Mouse (Mus musculus) activated CD4-positive, CD25-positive, alpha-beta regulatory T cell, adult 9 weeks (primary cell): ENCODE results near the gene Apoc2. TPM values are rescaled to one million over a fixed set of nuclear protein-coding genes. Genes with fewer than 3 reads are reported as not detected.

Source experiments
- polyA plus RNA-seq: library from polyadenylated mRNA; unstranded; fragments of 100-300 nt; shearing (Covaris generic); gene quantifications from one replicate; pipeline ENCODE4 v1.2.1, GENCODE M21; 2017

The Apoc2 gene
- polyA plus RNA-seq = not detected

DNA sequence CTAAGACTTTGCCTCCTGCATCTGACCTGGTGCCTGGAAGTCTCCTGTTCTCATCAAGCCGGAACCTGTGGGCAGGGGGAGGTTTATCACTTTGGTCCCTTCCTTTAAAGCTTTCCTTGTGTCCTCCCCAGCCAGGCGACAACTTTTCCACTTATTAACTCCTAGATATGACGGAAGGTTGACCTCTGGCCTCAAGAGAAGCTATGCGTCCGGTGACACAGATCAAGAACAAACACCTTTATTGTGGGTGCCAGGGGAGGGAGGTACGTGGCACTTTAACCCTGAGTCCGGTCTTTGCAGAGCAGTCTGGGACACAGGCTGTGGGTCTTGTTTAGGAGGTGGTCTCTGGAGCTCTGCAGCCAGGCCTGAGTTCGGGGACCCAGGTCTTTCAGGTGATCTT, at the start of gene Apoc2:
Gene Apoc2, minus strand, starts transcription at position 70 of the 400 bp plus-strand sequence.

GRCm38 (mm10) chr7:19715239-19716054, 37.7 kb upstream of the Apoc2 start, which contains the start of gene Tomm40:
Tomm40 (minus strand) TSS chr7:19715438.

GRCm38 (mm10) chr7:19698907-19699826, 21.4 kb upstream of the Apoc2 start, which contains the start of gene Apoe:
Apoe (minus strand) TSS chr7:19699188.

GRCm38 (mm10) chr7:19691873-19692865, 14.4 kb upstream of the Apoc2 start, which contains the start of gene Apoc1:
Apoc1 (minus strand) TSS chr7:19692660.

DNA sequence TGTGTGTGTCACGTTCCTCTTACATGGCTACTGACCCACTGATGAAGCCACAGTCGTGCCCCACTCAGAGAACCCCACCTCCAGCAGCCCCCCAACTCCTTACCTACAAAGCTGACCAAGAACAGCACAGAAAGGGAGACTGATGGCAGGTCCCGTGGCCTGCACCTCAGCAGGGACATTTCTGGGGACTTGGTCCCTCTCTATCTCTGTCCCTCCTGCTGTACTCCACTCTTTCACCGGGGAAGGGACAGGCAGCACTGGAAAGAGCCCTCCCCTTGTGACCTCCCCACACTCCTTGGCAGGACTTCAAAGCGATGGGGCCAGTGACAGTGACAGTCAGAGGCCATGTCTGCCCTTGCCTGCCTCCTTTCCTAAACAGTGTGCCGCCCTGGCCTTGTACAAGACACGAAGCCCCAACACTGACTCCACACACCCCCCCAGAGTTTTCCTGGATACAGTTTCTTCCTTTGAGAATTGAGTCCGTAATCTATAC, 3.5 kb upstream of the Apoc2 start, which contains the start of the genes Gm44805 and Apoc4:
Gene Gm44805, minus strand, starts transcription at position 222 of the 493 bp plus-strand sequence.
Gene Apoc4, minus strand, starts transcription at position 278 of the 493 bp plus-strand sequence.

DNA sequence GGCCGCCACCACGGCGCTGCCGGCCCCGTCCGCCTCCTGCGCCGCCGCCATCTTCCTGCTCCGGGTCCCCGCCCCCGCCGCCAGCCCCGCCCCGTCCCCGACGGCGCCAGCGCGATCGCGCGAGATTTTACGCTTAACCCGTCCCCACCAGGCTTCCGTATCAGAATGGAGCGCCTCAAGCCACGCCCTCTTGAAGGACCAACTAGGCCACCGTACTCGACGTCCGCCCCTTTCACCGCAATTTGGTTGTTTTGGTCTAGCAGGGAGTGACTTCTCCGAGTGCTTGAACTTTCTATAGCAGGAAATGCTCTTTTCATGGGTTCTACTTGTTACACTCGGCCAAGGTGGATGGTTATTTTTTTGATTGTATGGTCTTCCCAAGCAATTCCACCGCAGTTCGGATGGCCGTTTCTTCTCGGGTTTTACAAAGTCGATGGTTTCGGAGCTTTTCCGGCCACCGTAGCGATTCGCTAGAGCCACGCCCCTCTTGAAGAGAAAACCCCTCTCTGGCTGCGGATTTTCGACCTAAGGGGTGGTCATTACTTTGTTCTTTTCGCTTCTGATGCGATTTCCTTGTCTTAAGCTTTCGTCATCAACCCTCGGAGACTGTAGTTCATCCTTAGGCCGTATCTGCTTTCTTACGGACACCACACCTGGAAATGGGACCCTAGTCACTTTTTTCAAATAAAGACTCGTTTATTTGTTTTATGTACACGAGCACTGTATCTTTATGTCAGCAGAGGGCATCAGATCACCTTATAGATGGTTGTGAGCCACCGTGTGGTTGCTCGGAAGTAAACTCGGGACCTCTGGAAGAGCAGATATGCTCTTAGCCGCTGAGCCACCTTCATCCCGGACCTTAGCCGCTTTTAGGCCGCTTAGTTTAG, 12.5 kb downstream of the Apoc2 start, which contains the start of gene Clptm1:
Gene Clptm1, minus strand, starts transcription at position 79 of the 887 bp plus-strand sequence.

DNA sequence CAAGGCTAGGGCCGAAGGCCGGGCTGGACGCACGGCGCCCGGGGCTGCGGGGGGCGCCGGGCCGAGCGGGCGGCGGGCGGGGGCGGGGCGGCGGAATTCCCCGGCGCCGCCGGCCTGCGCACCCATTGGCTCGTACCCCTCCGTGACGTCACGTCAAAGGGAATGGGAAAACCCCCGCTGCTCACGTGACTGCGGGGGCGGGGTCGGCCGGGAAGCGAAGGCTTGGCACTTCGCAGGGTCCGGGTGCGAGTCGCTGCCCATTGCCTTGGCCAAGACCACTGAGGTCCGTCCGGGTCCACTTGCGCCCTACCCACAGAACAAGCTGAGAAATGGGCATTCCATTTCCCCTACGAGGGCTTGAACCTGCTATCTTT, 48.4 kb downstream of the Apoc2 start, which contains the start of gene Relb:
Gene Relb, minus strand, starts transcription at position 78 of the 374 bp plus-strand sequence.

Other genes starting within 250 kb of the Apoc2 start
- gene Mark4, start 219.1 kb downstream of the Apoc2 start, polyA plus RNA-seq = 2.0 TPM
- not detected for gene Exoc3l2, start 214.6 kb downstream of the Apoc2 start, polyA plus RNA-seq
- gene Bloc1s3, start 169.6 kb downstream of the Apoc2 start, polyA plus RNA-seq = 0.28 TPM
- gene Trappc6a, start 169.5 kb downstream of the Apoc2 start, polyA plus RNA-seq = 115 TPM
- not detected for gene Nkpd1, start 160.1 kb downstream of the Apoc2 start, polyA plus RNA-seq
- 4.3 TPM for gene Ppp1r37, start 114.9 kb downstream of the Apoc2 start, polyA plus RNA-seq
- 1.6 TPM for gene Zfp296, start 100.7 kb downstream of the Apoc2 start, polyA plus RNA-seq
- gene Gemin7, start 100.3 kb downstream of the Apoc2 start, polyA plus RNA-seq = 95.3 TPM
- 15.3 TPM for gene Clasrp, start 73.5 kb downstream of the Apoc2 start, polyA plus RNA-seq
- 24.3 TPM for gene Relb, start 48.5 kb downstream of the Apoc2 start, polyA plus RNA-seq
- 150 TPM for gene Clptm1, start 12.9 kb downstream of the Apoc2 start, polyA plus RNA-seq
- not detected for gene Gm44805, start 3.5 kb upstream of the Apoc2 start, polyA plus RNA-seq
- gene Apoc4, start 3.5 kb upstream of the Apoc2 start, polyA plus RNA-seq = 0.54 TPM
- 1.8 TPM for gene Apoc1, start 14.7 kb upstream of the Apoc2 start, polyA plus RNA-seq
- 19.9 TPM for gene Apoe, start 21.2 kb upstream of the Apoc2 start, polyA plus RNA-seq
- 19.1 TPM for gene Tomm40, start 37.5 kb upstream of the Apoc2 start, polyA plus RNA-seq
- 1.2 TPM for gene Nectin2, start 72.5 kb upstream of the Apoc2 start, polyA plus RNA-seq
- gene Bcam, start 93.1 kb upstream of the Apoc2 start, polyA plus RNA-seq = 19.5 TPM
- 0.45 TPM for gene Cblc, start 118.9 kb upstream of the Apoc2 start, polyA plus RNA-seq
- gene Bcl3, start 144.8 kb upstream of the Apoc2 start, polyA plus RNA-seq = 16.8 TPM
- gene Gm19345, start 174.1 kb upstream of the Apoc2 start, polyA plus RNA-seq = 0.28 TPM
- 0.29 TPM for gene Ceacam16, start 183.4 kb upstream of the Apoc2 start, polyA plus RNA-seq
- not detected for gene Ceacam19, start 210.0 kb upstream of the Apoc2 start, polyA plus RNA-seq
- 43.6 TPM for gene Pvr, start 243.2 kb upstream of the Apoc2 start, polyA plus RNA-seq